In genomic region chr4:97773791-97774190, GRCm38 (mm10) we compare ENCODE assay signal across 9 mouse cellular contexts. TPM values are rescaled to one million over a fixed set of nuclear protein-coding genes. Genes with fewer than 3 reads are reported as not detected.
A peak's percentile ranks its signal among the peaks of the same experiment; 100 is the strongest.
DNase-seq lines count a peak whose midpoint lies in the region; ATAC-seq lines count a peak whose summit lies in the region.
"Had no signal": no experiment of that assay in that cellular context is flagged by ENCODE, and none has a peak within 500 bp of the region (broad histone marks: within the 10 kb centered on the region; RNA-seq: fewer than 3 reads in every experiment).

No protein-coding gene starts in this region.

- peaks cover 21% of the 10 kb centered on the region for H3K4me1 ChIP-seq in heart, embryonic 15.5 days (replicated peaks)
- H3K4me1 ChIP-seq in embryonic facial prominence, embryonic 14.5 days (ENCODE audit: control insufficient read depth, insufficient read depth, low read length), result peaks cover 15% of the 10 kb centered on the region
- H3K4me1 ChIP-seq in intestine, embryonic 14.5 days (replicated peaks; ENCODE audit: control insufficient read depth, insufficient read depth, low read length), result peaks cover 12% of the 10 kb centered on the region
- H3K4me1 ChIP-seq in midbrain, embryonic 15.5 days, result peaks cover 29% of the 10 kb centered on the region

- no peak for DNase-seq in heart, postnatal 25 days (ENCODE audit: low spot score)
- no peak for DNase-seq in embryonic facial prominence, embryonic 14.5 days (ENCODE audit: low spot score)
- peak; percentile 46 for DNase-seq in intestine, embryonic 14.5 days (ENCODE audit: low spot score)
- DNase-seq in Muller cell, postnatal 12 days (ENCODE audit: inconsistent ontology term), result no peak
- no peak for DNase-seq in layer of hippocampus, adult 18-20 months (ENCODE audit: low spot score in 2 of 2)
- no peak for DNase-seq in thymus, postnatal 14 days

- H3K4me2 ChIP-seq in heart, embryonic 15.5 days, result peak overlapping the region; percentile 80
- H3K4me2 ChIP-seq in embryonic facial prominence, embryonic 14.5 days (ENCODE audit: low read depth, low read length), result peak overlapping the region; percentile 67
- peak overlapping the region; percentile 79 for H3K4me2 ChIP-seq in intestine, embryonic 14.5 days (ENCODE audit: low read length)
- H3K4me2 ChIP-seq in midbrain, embryonic 15.5 days, result peak overlapping the region; percentile 66

- peak overlapping the region; percentile 51 for H3K4me3 ChIP-seq in heart, embryonic 15.5 days
- peak overlapping the region; percentile 49 for H3K4me3 ChIP-seq in embryonic facial prominence, embryonic 14.5 days (ENCODE audit: low read depth, low read length)
- peak overlapping the region; percentile 57 for H3K4me3 ChIP-seq in intestine, embryonic 14.5 days (ENCODE audit: low read depth, low read length)
- no peak overlapping the region for H3K4me3 ChIP-seq in midbrain, embryonic 15.5 days

- no peaks in the 10 kb centered on the region for H3K27me3 ChIP-seq in heart, embryonic 15.5 days
- no peaks in the 10 kb centered on the region for H3K27me3 ChIP-seq in embryonic facial prominence, embryonic 14.5 days (replicated peaks; ENCODE audit: control insufficient read depth, insufficient read depth, low read length)
- no peaks in the 10 kb centered on the region for H3K27me3 ChIP-seq in intestine, embryonic 14.5 days (replicated peaks; ENCODE audit: control insufficient read depth, insufficient read depth, low read length)
- H3K27me3 ChIP-seq in midbrain, embryonic 15.5 days (replicated peaks), result peaks cover 15% of the 10 kb centered on the region

- H3K9ac ChIP-seq in heart, embryonic 15.5 days, result peak overlapping the region; percentile 17; the same call in 1 of the 2 replicates
- no peak overlapping the region for H3K9ac ChIP-seq in embryonic facial prominence, embryonic 14.5 days (ENCODE audit: low read depth, low read length)
- H3K9ac ChIP-seq in intestine, embryonic 14.5 days (ENCODE audit: low read length), result no peak overlapping the region
- H3K9ac ChIP-seq in midbrain, embryonic 15.5 days, result no peak overlapping the region

- H3K27ac ChIP-seq in heart, embryonic 15.5 days, result peak overlapping the region; percentile 94
- H3K27ac ChIP-seq in embryonic facial prominence, embryonic 14.5 days (replicated peaks; ENCODE audit: low read depth, low read length), result peak overlapping the region; percentile 98
- H3K27ac ChIP-seq in intestine, embryonic 14.5 days (ENCODE audit: low read depth), result peak overlapping the region; percentile 91
- H3K27ac ChIP-seq in midbrain, embryonic 15.5 days, result peak overlapping the region; percentile 79

- intact Hi-C loops in heart, postnatal 25 days (cut with DNase I), result loop anchor here (2.0 to 5.0 kb wide), 2 partner anchors 95 to 549 kb away; no protein-coding TSS in a partner anchor

- ATAC-seq in heart, embryonic 15.5 days (replicated peaks; ENCODE audit: insufficient number of reproducible peaks, insufficient read depth, low FRiP score, low read depth), result no peak
- no peak for ATAC-seq in embryonic facial prominence, embryonic 14.5 days (ENCODE audit: low read depth)
- ATAC-seq in intestine, embryonic 14.5 days (replicated peaks; ENCODE audit: low FRiP score, low TSS enrichment, low read depth), result no peak
- ATAC-seq in midbrain, embryonic 15.5 days (replicated peaks), result no peak

- 64% methylated on average over 2 of the region's 2 CpGs for WGBS in heart, embryonic 15.5 days
- WGBS in embryonic facial prominence, embryonic 14.5 days, result 40% methylated on average over 2 of the region's 2 CpGs
- WGBS in intestine, embryonic 14.5 days, result 71% methylated on average over 2 of the region's 2 CpGs
- 40% methylated on average over 2 of the region's 2 CpGs for WGBS in midbrain, embryonic 15.5 days

- no peaks in the 10 kb centered on the region for H3K9me3 ChIP-seq in heart, embryonic 15.5 days (replicated peaks)
- no peaks in the 10 kb centered on the region for H3K9me3 ChIP-seq in embryonic facial prominence, embryonic 14.5 days (ENCODE audit: control insufficient read depth, low read length)
- no peaks in the 10 kb centered on the region for H3K9me3 ChIP-seq in intestine, embryonic 14.5 days (ENCODE audit: control insufficient read depth, low read length)
- H3K9me3 ChIP-seq in midbrain, embryonic 15.5 days, result no peaks in the 10 kb centered on the region

- H3K36me3 ChIP-seq in heart, embryonic 15.5 days, result no peaks in the 10 kb centered on the region
- H3K36me3 ChIP-seq in embryonic facial prominence, embryonic 14.5 days (ENCODE audit: control insufficient read depth, insufficient read depth, low read length), result no peaks in the 10 kb centered on the region
- H3K36me3 ChIP-seq in intestine, embryonic 14.5 days (ENCODE audit: control insufficient read depth, insufficient read depth, low read length), result no peaks in the 10 kb centered on the region
- no peaks in the 10 kb centered on the region for H3K36me3 ChIP-seq in midbrain, embryonic 15.5 days (replicated peaks)

RNA-seq across cellular contexts. Expression of gene Nfia, which starts 1.3 kb away (rescaled TPM):
- polyA plus RNA-seq in heart, embryonic 15.5 days (2015; fragmentation: Nextera tagmentation; extraction: Ambion mirVana), result 46.8 and 47.9 TPM in 2 replicates
- total RNA-seq in heart, postnatal 25 days (2021), result 100 to 1,000 TPM; 134 to 149 TPM
- polyA plus RNA-seq in embryonic facial prominence, embryonic 14.5 days (2014; fragmentation: Nextera tagmentation; extraction: Ambion mirVana), result 61.7 and 62.6 TPM in 2 replicates
- 42.1 and 43.8 TPM in 2 replicates for polyA plus RNA-seq in intestine, embryonic 14.5 days (2014; fragmentation: Nextera tagmentation; extraction: Ambion mirVana)
- polyA plus RNA-seq in midbrain, embryonic 15.5 days (2015; fragmentation: Nextera tagmentation; extraction: Ambion mirVana), result 26.5 and 27.8 TPM in 2 replicates
- total RNA-seq in layer of hippocampus, adult 18-20 months (2021), result 10 to 100 TPM; 94.5 to 95.9 TPM

RNA-seq across cellular contexts. Expression of gene E130114P18Rik, which starts 4.1 kb away (rescaled TPM):
- 0.25 and 0.30 TPM in 2 replicates for polyA plus RNA-seq in heart, embryonic 15.5 days (2015; fragmentation: Nextera tagmentation; extraction: Ambion mirVana)
- total RNA-seq in heart, postnatal 25 days (2021), result not detected
- polyA plus RNA-seq in embryonic facial prominence, embryonic 14.5 days (2014; fragmentation: Nextera tagmentation; extraction: Ambion mirVana), result 4.1 and 4.4 TPM in 2 replicates
- 5.2 and 8.0 TPM in 2 replicates for polyA plus RNA-seq in intestine, embryonic 14.5 days (2014; fragmentation: Nextera tagmentation; extraction: Ambion mirVana)
- polyA plus RNA-seq in midbrain, embryonic 15.5 days (2015; fragmentation: Nextera tagmentation; extraction: Ambion mirVana), result 12.7 and 13.7 TPM in 2 replicates
- 1 to 10 TPM; 6.9 to 7.6 TPM for total RNA-seq in layer of hippocampus, adult 18-20 months (2021)
- total RNA-seq: gastrocnemius, adult 8-10 months had no signal
